Mouse (Mus musculus): ENCODE measurements around the gene Herpud1.

DNA sequence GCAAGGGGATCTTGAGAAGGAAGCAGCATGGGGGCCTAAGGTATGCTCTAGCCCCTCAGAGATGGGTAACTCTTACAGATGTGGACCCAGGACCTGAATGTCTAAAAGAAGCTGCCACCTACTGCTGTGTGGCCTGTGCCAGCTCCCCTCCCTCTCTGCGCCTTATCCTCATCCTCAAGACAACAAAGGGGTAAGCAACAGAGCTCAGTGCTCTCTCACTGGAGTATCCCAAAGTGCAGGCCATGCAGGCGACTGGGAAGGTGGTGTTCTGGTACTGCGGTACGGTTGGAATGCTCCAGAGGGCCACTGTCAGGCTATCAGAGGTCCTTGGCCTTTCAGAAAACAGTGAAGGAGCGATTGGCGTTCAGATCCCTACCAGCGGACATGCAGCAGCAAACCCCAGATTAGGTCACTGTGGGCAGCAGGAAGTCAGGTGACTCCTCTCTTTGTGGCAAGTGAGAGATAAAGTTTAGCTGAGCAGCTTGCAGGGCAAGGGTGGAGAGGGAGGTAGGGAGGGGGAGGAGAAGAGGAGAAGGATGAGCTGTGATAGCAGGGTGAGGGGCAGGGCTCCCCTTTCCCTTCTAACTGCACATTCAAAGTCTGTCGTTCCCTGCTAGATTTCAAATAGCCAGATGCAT is 22.3 kb downstream of the Herpud1 start:
- TF ChIP-seq CTCF (IDR thresholded peaks at IDR 0.05; ENCODE audit: low read depth) (no peak), EP300 (optimal IDR thresholded peaks at IDR 0.05) (no peak)
